Mouse (Mus musculus) forebrain, embryonic 11.5 days (tissue): ENCODE measurements around the gene Slc25a22. TPM values are rescaled to one million over a fixed set of nuclear protein-coding genes. Genes with fewer than 3 reads are reported as not detected.

ENCODE experiments used
- polyA plus RNA-seq: library from polyadenylated mRNA; unstranded; fragments of >200 nt; fragmentation: Nextera tagmentation; extraction: Ambion mirVana; gene quantifications from 2 replicates; pipeline ENCODE4 v1.2.1, GENCODE M21; 2014

The Slc25a22 gene
- polyA plus RNA-seq, 1 experiment from 2014 or later, result 46.0 TPM

Other genes starting within 250 kb of the Slc25a22 start
- gene Hras, start 243.9 kb downstream of the Slc25a22 start, polyA plus RNA-seq, result 87.5 and 116 TPM in 2 replicates
- gene Lrrc56, start 243.7 kb downstream of the Slc25a22 start, polyA plus RNA-seq, result 14.0 and 16.1 TPM in 2 replicates
- gene Lmntd2, start 223.8 kb downstream of the Slc25a22 start, polyA plus RNA-seq, result 3.3 TPM in 2 replicates
- gene Rassf7, start 222.0 kb downstream of the Slc25a22 start, polyA plus RNA-seq, result 47.4 and 49.3 TPM in 2 replicates
- gene Phrf1, start 209.1 kb downstream of the Slc25a22 start, polyA plus RNA-seq, result 99.6 and 102 TPM in 2 replicates
- gene Irf7, start 171.4 kb downstream of the Slc25a22 start, polyA plus RNA-seq, result 0.57 and 1.2 TPM in 2 replicates
- not detected in 2 replicates for gene Cdhr5, start 161.1 kb downstream of the Slc25a22 start, polyA plus RNA-seq
- 2.5 TPM in 2 replicates for gene Sct, start 158.8 kb downstream of the Slc25a22 start, polyA plus RNA-seq
- gene Drd4, start 145.9 kb downstream of the Slc25a22 start, polyA plus RNA-seq, result 0.24 and 0.43 TPM in 2 replicates
- gene Deaf1, start 110.2 kb downstream of the Slc25a22 start, polyA plus RNA-seq, result 74.2 and 80.8 TPM in 2 replicates
- gene Tmem80, start 110.2 kb downstream of the Slc25a22 start, polyA plus RNA-seq, result 33.2 and 33.5 TPM in 2 replicates
- 2.5 and 3.3 TPM in 2 replicates for gene Eps8l2, start 99.0 kb downstream of the Slc25a22 start, polyA plus RNA-seq
- gene Taldo1, start 45.7 kb downstream of the Slc25a22 start, polyA plus RNA-seq, result 384 and 400 TPM in 2 replicates
- gene Gatd1, start 23.8 kb downstream of the Slc25a22 start, polyA plus RNA-seq, result 42.9 and 46.6 TPM in 2 replicates
- 4.1 and 5.4 TPM in 2 replicates for gene Cend1, start 8.4 kb downstream of the Slc25a22 start, polyA plus RNA-seq
- gene Pidd1, start 6.1 kb upstream of the Slc25a22 start, polyA plus RNA-seq, result 22.3 TPM in 2 replicates
- 935 and 968 TPM in 2 replicates for gene Rplp2, start 9.5 kb upstream of the Slc25a22 start, polyA plus RNA-seq
- gene Pnpla2, start 17.3 kb upstream of the Slc25a22 start, polyA plus RNA-seq, result 16.9 and 17.9 TPM in 2 replicates
- 3.6 and 5.9 TPM in 2 replicates for gene Cracr2b, start 23.2 kb upstream of the Slc25a22 start, polyA plus RNA-seq
- 40.3 and 48.6 TPM in 2 replicates for gene Cd151, start 29.5 kb upstream of the Slc25a22 start, polyA plus RNA-seq
- gene Polr2l, start 37.2 kb upstream of the Slc25a22 start, polyA plus RNA-seq, result 73.9 and 78.5 TPM in 2 replicates
- gene Tspan4, start 37.3 kb upstream of the Slc25a22 start, polyA plus RNA-seq, result 29.7 and 34.0 TPM in 2 replicates
- 22.9 and 26.5 TPM in 2 replicates for gene Chid1, start 102.0 kb upstream of the Slc25a22 start, polyA plus RNA-seq
- gene Ap2a2, start 124.3 kb upstream of the Slc25a22 start, polyA plus RNA-seq, result 104 and 106 TPM in 2 replicates
- gene Muc6, start 217.4 kb upstream of the Slc25a22 start, polyA plus RNA-seq, result 0.19 and 0.23 TPM in 2 replicates